Mouse (Mus musculus): Measurements from ENCODE around the gene Scn3a.

DNA sequence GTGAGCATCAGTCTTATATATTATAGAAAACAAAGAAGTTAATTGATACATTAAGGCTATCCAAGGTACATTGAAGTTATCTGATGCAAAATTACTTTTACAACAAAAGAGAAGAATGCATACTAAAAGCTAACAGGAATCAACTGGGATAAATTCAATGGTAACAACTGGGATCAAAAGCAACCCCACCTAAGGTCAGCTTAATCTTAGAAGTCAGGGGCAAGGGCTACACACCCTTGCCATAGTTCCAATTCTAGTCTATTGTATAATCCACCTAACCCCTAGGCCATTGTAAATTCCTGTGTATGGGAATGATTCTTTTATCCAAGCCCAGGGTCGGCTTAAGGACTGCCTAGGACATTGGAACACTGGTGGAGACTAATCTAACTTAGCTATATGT, 130.5 kb downstream of the Scn3a start:
- TF ChIP-seq POLR2A (IDR thresholded peaks at IDR 0.05; ENCODE audit: borderline replicate concordance, extremely low read depth, low read depth, low read length) (no peak), CTCF (IDR thresholded peaks at IDR 0.05; ENCODE audit: insufficient read depth, low read length) (no peak)

All from lung, adult 2 months (tissue).